Mouse (Mus musculus): ENCODE measurements at regions not wholly inside any gene's neighbourhood (a gene's known extent, or its start where the extent isn't known, plus 50 kb on each side); places are given as distances from the start of the nearest gene placed in this dataset.
A peak's percentile ranks its signal among the peaks of the same experiment; 100 is the strongest.

- no peak overlapping the region for H3K4me3 ChIP-seq (ENCODE audit: low read depth, low read length)
- ATAC-seq (ENCODE audit: low read depth), result no peak
- H3K4me2 ChIP-seq (ENCODE audit: low read depth, low read length), result peak overlapping the region; percentile 39
- H3K9ac ChIP-seq (ENCODE audit: low read depth, low read length), result no peak overlapping the region; the same call in 1 of the 2 replicates
- H3K27ac ChIP-seq (replicated peaks; ENCODE audit: low read depth, low read length), result 0 out of 2 replicates have a peak overlapping the region, but pooled peaks have one; percentile 21
- H3K4me1 ChIP-seq (ENCODE audit: control insufficient read depth, insufficient read depth, low read length), result peaks cover 9% of the 10 kb centered on the region; the same call in 1 of the 2 replicates
- peaks cover 6% of the 10 kb centered on the region; the same call in 1 of the 2 replicates for H3K9me3 ChIP-seq (ENCODE audit: control insufficient read depth, low read length)
- peak; percentile 69 for DNase-seq (ENCODE audit: low spot score)
- H3K36me3 ChIP-seq (ENCODE audit: control insufficient read depth, insufficient read depth, low read length), result no peaks in the 10 kb centered on the region
- no peaks in the 10 kb centered on the region for H3K27me3 ChIP-seq (replicated peaks; ENCODE audit: control insufficient read depth, insufficient read depth, low read length)
- 18% methylated on average over 7 of the region's 7 CpGs for WGBS
These were observed 364.7 kb downstream of the Ets1 start for GRCm38 (mm10) chr9:33000691-33001164.

GRCm38 (mm10) chr9:33001165-33001949, 365.3 kb downstream of the Ets1 start:
- WGBS, result 34% methylated on average over 9 of the region's 9 CpGs
- Histone ChIP-seq H3K27ac (replicated peaks; ENCODE audit: low read depth, low read length) (0 out of 2 replicates have a peak overlapping the region, but pooled peaks have one; percentile 21), H3K4me2 (ENCODE audit: low read depth, low read length) (peak overlapping the region; percentile 39; the same call in 1 of the 2 replicates)

GRCm38 (mm10) chr9:33003880-33004279, 367.9 kb downstream of the Ets1 start:
- no peaks in the 10 kb centered on the region for H3K36me3 ChIP-seq (ENCODE audit: control insufficient read depth, insufficient read depth, low read length)
- H3K9me3 ChIP-seq (ENCODE audit: control insufficient read depth, low read length), result no peaks in the 10 kb centered on the region
- no peak overlapping the region for H3K9ac ChIP-seq (ENCODE audit: low read depth, low read length)
- H3K4me1 ChIP-seq (ENCODE audit: control insufficient read depth, insufficient read depth, low read length), result peaks cover 9% of the 10 kb centered on the region; the same call in 1 of the 2 replicates
- H3K4me2 ChIP-seq (ENCODE audit: low read depth, low read length), result no peak overlapping the region
- no peak overlapping the region for H3K4me3 ChIP-seq (ENCODE audit: low read depth, low read length)
- 93% methylated on average over 1 of the region's 1 CpGs for WGBS
- DNase-seq (ENCODE audit: low spot score), result no peak
- no peak for ATAC-seq (ENCODE audit: low read depth)
- H3K27ac ChIP-seq (replicated peaks; ENCODE audit: low read depth, low read length), result no peak overlapping the region
- H3K27me3 ChIP-seq (replicated peaks; ENCODE audit: control insufficient read depth, insufficient read depth, low read length), result no peaks in the 10 kb centered on the region

More at GRCm38 (mm10) chr9:33001165-33001949, 365.3 kb downstream of the Ets1 start:
- ATAC-seq (ENCODE audit: low read depth) (no peak), DNase-seq (ENCODE audit: low spot score) (peak; percentile 19)
- Histone ChIP-seq H3K27me3 (replicated peaks; ENCODE audit: control insufficient read depth, insufficient read depth, low read length) (no peaks in the 10 kb centered on the region), H3K36me3 (ENCODE audit: control insufficient read depth, insufficient read depth, low read length) (no peaks in the 10 kb centered on the region), H3K9ac (ENCODE audit: low read depth, low read length) (no peak overlapping the region; the same call in 1 of the 2 replicates), H3K9me3 (ENCODE audit: control insufficient read depth, low read length) (peaks cover 6% of the 10 kb centered on the region; the same call in 1 of the 2 replicates), H3K4me3 (ENCODE audit: low read depth, low read length) (no peak overlapping the region), H3K4me1 (ENCODE audit: control insufficient read depth, insufficient read depth, low read length) (peaks cover 9% of the 10 kb centered on the region; the same call in 1 of the 2 replicates)

GRCm38 (mm10) chr9:33004536-33004935, 368.5 kb downstream of the Ets1 start:
- DNase-seq (ENCODE audit: low spot score), result no peak
- 89% methylated on average over 3 of the region's 3 CpGs for WGBS

GRCm38 (mm10) chr9:33007456-33008063, 371.5 kb downstream of the Ets1 start:
- no peak overlapping the region for H3K4me3 ChIP-seq (ENCODE audit: low read depth, low read length)
- H3K9ac ChIP-seq (ENCODE audit: low read depth, low read length), result no peak overlapping the region
- 53% methylated on average over 3 of the region's 3 CpGs for WGBS
- H3K36me3 ChIP-seq (ENCODE audit: control insufficient read depth, insufficient read depth, low read length), result no peaks in the 10 kb centered on the region
- H3K4me1 ChIP-seq (ENCODE audit: control insufficient read depth, insufficient read depth, low read length), result no peaks in the 10 kb centered on the region
- no peak for DNase-seq (ENCODE audit: low spot score)
- no peaks in the 10 kb centered on the region for H3K9me3 ChIP-seq (ENCODE audit: control insufficient read depth, low read length)
- H3K27me3 ChIP-seq (replicated peaks; ENCODE audit: control insufficient read depth, insufficient read depth, low read length), result no peaks in the 10 kb centered on the region
- no peak overlapping the region for H3K27ac ChIP-seq (replicated peaks; ENCODE audit: low read depth, low read length)
- no peak overlapping the region for H3K4me2 ChIP-seq (ENCODE audit: low read depth, low read length)
- no peak for ATAC-seq (ENCODE audit: low read depth)

More at GRCm38 (mm10) chr9:33004536-33004935, 368.5 kb downstream of the Ets1 start:
- no peaks in the 10 kb centered on the region for H3K9me3 ChIP-seq (ENCODE audit: control insufficient read depth, low read length)
- H3K27ac ChIP-seq (replicated peaks; ENCODE audit: low read depth, low read length), result no peak overlapping the region
- H3K27me3 ChIP-seq (replicated peaks; ENCODE audit: control insufficient read depth, insufficient read depth, low read length), result no peaks in the 10 kb centered on the region
- H3K9ac ChIP-seq (ENCODE audit: low read depth, low read length), result no peak overlapping the region
- H3K36me3 ChIP-seq (ENCODE audit: control insufficient read depth, insufficient read depth, low read length), result no peaks in the 10 kb centered on the region
- H3K4me2 ChIP-seq (ENCODE audit: low read depth, low read length), result no peak overlapping the region
- peaks cover 9% of the 10 kb centered on the region; the same call in 1 of the 2 replicates for H3K4me1 ChIP-seq (ENCODE audit: control insufficient read depth, insufficient read depth, low read length)
- ATAC-seq (ENCODE audit: low read depth), result no peak
- no peak overlapping the region for H3K4me3 ChIP-seq (ENCODE audit: low read depth, low read length)

GRCm38 (mm10) chr9:33011241-33011640, 375.2 kb downstream of the Ets1 start:
- no peaks in the 10 kb centered on the region for H3K9me3 ChIP-seq (ENCODE audit: control insufficient read depth, low read length)
- H3K4me3 ChIP-seq (ENCODE audit: low read depth, low read length), result no peak overlapping the region
- H3K4me2 ChIP-seq (ENCODE audit: low read depth, low read length), result no peak overlapping the region
- H3K27ac ChIP-seq (replicated peaks; ENCODE audit: low read depth, low read length), result no peak overlapping the region
- DNase-seq (ENCODE audit: low spot score) (no peak), ATAC-seq (ENCODE audit: low read depth) (no peak)
- no peak overlapping the region for H3K9ac ChIP-seq (ENCODE audit: low read depth, low read length)
- H3K36me3 ChIP-seq (ENCODE audit: control insufficient read depth, insufficient read depth, low read length), result no peaks in the 10 kb centered on the region
- H3K4me1 ChIP-seq (ENCODE audit: control insufficient read depth, insufficient read depth, low read length), result no peaks in the 10 kb centered on the region
- H3K27me3 ChIP-seq (replicated peaks; ENCODE audit: control insufficient read depth, insufficient read depth, low read length), result no peaks in the 10 kb centered on the region

GRCm38 (mm10) chr9:33035401-33035800, 399.4 kb downstream of the Ets1 start:
- H3K4me3 ChIP-seq (ENCODE audit: low read depth, low read length), result no peak overlapping the region
- ATAC-seq (ENCODE audit: low read depth), result no peak
- H3K9ac ChIP-seq (ENCODE audit: low read depth, low read length), result no peak overlapping the region
- no peaks in the 10 kb centered on the region for H3K9me3 ChIP-seq (ENCODE audit: control insufficient read depth, low read length)
- H3K27ac ChIP-seq (replicated peaks; ENCODE audit: low read depth, low read length), result 0 out of 2 replicates have a peak overlapping the region, but pooled peaks have one; percentile 6
- H3K4me1 ChIP-seq (ENCODE audit: control insufficient read depth, insufficient read depth, low read length), result no peaks in the 10 kb centered on the region; the same call in 1 of the 2 replicates
- H3K27me3 ChIP-seq (replicated peaks; ENCODE audit: control insufficient read depth, insufficient read depth, low read length), result no peaks in the 10 kb centered on the region
- DNase-seq (ENCODE audit: low spot score), result peak; percentile 63
- no peaks in the 10 kb centered on the region for H3K36me3 ChIP-seq (ENCODE audit: control insufficient read depth, insufficient read depth, low read length)
- 39% methylated on average over 3 of the region's 3 CpGs for WGBS
- no peak overlapping the region for H3K4me2 ChIP-seq (ENCODE audit: low read depth, low read length)

- H3K9ac ChIP-seq (ENCODE audit: low read depth, low read length), result no peak overlapping the region
- no peak overlapping the region for H3K4me2 ChIP-seq (ENCODE audit: low read depth, low read length)
- H3K27me3 ChIP-seq (replicated peaks; ENCODE audit: control insufficient read depth, insufficient read depth, low read length), result no peaks in the 10 kb centered on the region
- DNase-seq (ENCODE audit: low spot score) (no peak), ATAC-seq (ENCODE audit: low read depth) (no peak)
- no peak overlapping the region for H3K27ac ChIP-seq (replicated peaks; ENCODE audit: low read depth, low read length)
- no peaks in the 10 kb centered on the region for H3K36me3 ChIP-seq (ENCODE audit: control insufficient read depth, insufficient read depth, low read length)
- 60% methylated on average over 4 of the region's 4 CpGs for WGBS
- H3K4me1 ChIP-seq (ENCODE audit: control insufficient read depth, insufficient read depth, low read length), result no peaks in the 10 kb centered on the region
- H3K4me3 ChIP-seq (ENCODE audit: low read depth, low read length), result no peak overlapping the region
- no peaks in the 10 kb centered on the region for H3K9me3 ChIP-seq (ENCODE audit: control insufficient read depth, low read length)
These were observed 403.3 kb downstream of the Ets1 start for GRCm38 (mm10) chr9:33039221-33039790.

Data from embryonic facial prominence, embryonic 14.5 days (tissue).